Mouse (Mus musculus) myocyte (in vitro differentiated cells): ENCODE measurements around the gene Gm20388.

Source experiments
- MYOG ChIP-seq, 3 experiments: IDR thresholded peaks; one replicate each; pipeline ENCODE4 v1.6.1; 2011; ENCODE audit warnings: control low read depth in 2 of 3, low read depth in 2 of 3, mild to moderate bottlenecking in 2 of 3; ENCODE audit not compliant: insufficient read length in 2 of 3, control insufficient read depth in 1 of 3, insufficient read depth in 1 of 3
- POLR2A ChIP-seq: IDR thresholded peaks from one replicate; pipeline ENCODE4 v1.6.1; 2011; ENCODE audit warnings: low read depth, mild to moderate bottlenecking, control low read depth, moderate library complexity; ENCODE audit not compliant: insufficient read length

DNA sequence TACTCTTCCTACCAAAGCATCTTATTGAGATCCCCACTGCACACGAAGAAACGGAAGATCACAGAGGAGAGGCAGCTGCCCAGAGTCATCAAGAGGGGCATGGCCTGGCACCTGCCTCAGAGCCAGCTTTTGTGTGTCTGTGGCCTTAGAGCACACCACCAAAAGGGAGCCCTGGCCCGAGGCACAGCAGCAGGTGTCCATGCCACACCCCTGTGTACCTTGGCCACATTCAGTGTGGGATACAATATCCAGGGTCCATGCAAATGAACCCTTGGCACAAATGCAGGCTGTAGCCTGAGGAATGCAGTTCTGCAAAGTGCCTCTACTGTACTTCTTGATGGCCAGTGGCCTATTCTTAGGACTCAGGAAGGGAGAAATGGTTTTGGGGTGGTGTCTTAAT lies 3426.8 kb downstream of the Gm20388 start:
- TF ChIP-seq POLR2A (no peak), MYOG (IDR thresholded peaks at IDR 0.05; ENCODE audit: control insufficient read depth in 1 of 3, insufficient read depth in 1 of 3, insufficient read length in 2 of 3, low read depth in 2 of 3) (peak in 2 of 3 experiments; percentile 82 to 95)
